ENCODE assay signal across 10 mouse cellular contexts in genomic region chr13:97959394-97959888, GRCm38 (mm10).
DNase-seq lines count a peak whose midpoint lies in the region; ATAC-seq and TF ChIP-seq lines count a peak whose summit lies in the region.
"Had no signal": no experiment of that assay in that cellular context is flagged by ENCODE, and none has a peak within 500 bp of the region (broad histone marks: within the 10 kb centered on the region; RNA-seq: fewer than 3 reads in every experiment).

No protein-coding gene starts in this region.

- peak overlapping the region; percentile 27 for H3K4me2 ChIP-seq in forebrain, postnatal 0 days (ENCODE audit: low read depth)
- H3K4me2 ChIP-seq in midbrain, embryonic 12.5 days (replicated peaks), result peak overlapping the region; percentile 39
- no peak overlapping the region for H3K4me2 ChIP-seq in intestine, embryonic 15.5 days (replicated peaks)
- H3K4me2 ChIP-seq in heart, embryonic 11.5 days, result no peak overlapping the region
- H3K4me2 ChIP-seq: embryonic facial prominence, embryonic 15.5 days had no signal

- in situ Hi-C loops in ES-E14 (cut with MboI; ENCODE audit: low sequenced_read_pairs in 2 of 2, unreplicated experiment in 2 of 2), result no loop called here

- peaks cover 10 to 11% of the 10 kb centered on the region in 2 experiments for H3K4me1 ChIP-seq in ES-E14 (ENCODE audit: control insufficient read depth in 2 of 2, insufficient read depth in 2 of 2, low read length in 2 of 2, poor library complexity in 1 of 2)
- H3K4me1 ChIP-seq in forebrain, postnatal 0 days (ENCODE audit: insufficient read depth), result peaks cover 14% of the 10 kb centered on the region
- H3K4me1 ChIP-seq in midbrain, embryonic 12.5 days, result peaks cover 30% of the 10 kb centered on the region
- H3K4me1 ChIP-seq in intestine, embryonic 15.5 days (replicated peaks), result peaks cover 5% of the 10 kb centered on the region; the same call in 1 of the 2 replicates
- H3K4me1 ChIP-seq in heart, embryonic 11.5 days (ENCODE audit: control insufficient read depth, insufficient read depth, low read length), result no peaks in the 10 kb centered on the region

- no peaks in the 10 kb centered on the region for H3K9me3 ChIP-seq in ES-E14 (ENCODE audit: control insufficient read depth, insufficient read depth, low read depth, low read length)
- no peaks in the 10 kb centered on the region for H3K9me3 ChIP-seq in forebrain, postnatal 0 days (ENCODE audit: low read length)
- H3K9me3 ChIP-seq in midbrain, embryonic 12.5 days, result no peaks in the 10 kb centered on the region
- no peaks in the 10 kb centered on the region for H3K9me3 ChIP-seq in intestine, embryonic 15.5 days
- H3K9me3 ChIP-seq in heart, embryonic 11.5 days (replicated peaks; ENCODE audit: control insufficient read depth, low read length), result no peaks in the 10 kb centered on the region
- H3K9me3 ChIP-seq: embryonic facial prominence, embryonic 15.5 days had no signal

- H3K36me3 ChIP-seq in ES-E14 (ENCODE audit: control insufficient read depth, insufficient read depth, low read length, poor library complexity, severe bottlenecking), result peaks cover 3% of the 10 kb centered on the region; the same call in 1 of the 2 replicates
- H3K36me3 ChIP-seq in forebrain, postnatal 0 days (ENCODE audit: insufficient read depth), result no peaks in the 10 kb centered on the region
- H3K36me3 ChIP-seq in midbrain, embryonic 12.5 days, result no peaks in the 10 kb centered on the region
- H3K36me3 ChIP-seq in intestine, embryonic 15.5 days, result no peaks in the 10 kb centered on the region
- H3K36me3 ChIP-seq in heart, embryonic 11.5 days (ENCODE audit: control insufficient read depth, insufficient read depth, low read length), result no peaks in the 10 kb centered on the region
- H3K36me3 ChIP-seq: embryonic facial prominence, embryonic 15.5 days had no signal

- ATAC-seq in forebrain, postnatal 0 days, result peak; percentile 77
- ATAC-seq in midbrain, embryonic 12.5 days (ENCODE audit: low FRiP score, low read depth), result peak; percentile 70
- no peak for ATAC-seq in intestine, embryonic 15.5 days
- no peak for ATAC-seq in heart, embryonic 11.5 days (replicated peaks; ENCODE audit: insufficient number of reproducible peaks, low FRiP score, low TSS enrichment)

- no peak for TF ChIP-seq CTCF in forebrain, postnatal 0 days (IDR thresholded peaks at IDR 0.05; ENCODE audit: low read depth)

- no peak overlapping the region for H3K4me3 ChIP-seq in ES-E14 (ENCODE audit: insufficient read depth in 1 of 2, low read depth in 1 of 2, low read length in 2 of 2, poor library complexity in 1 of 2, severe bottlenecking in 1 of 2)
- no peak overlapping the region for H3K4me3 ChIP-seq in forebrain, postnatal 0 days (ENCODE audit: low read depth, low read length)
- H3K4me3 ChIP-seq in midbrain, embryonic 12.5 days, result no peak overlapping the region
- H3K4me3 ChIP-seq in intestine, embryonic 15.5 days (replicated peaks), result no peak overlapping the region
- H3K4me3 ChIP-seq in heart, embryonic 11.5 days (ENCODE audit: low read depth, low read length), result no peak overlapping the region
- H3K4me3 ChIP-seq: embryonic facial prominence, embryonic 15.5 days had no signal

- no peak for DNase-seq in ES-E14 (ENCODE audit: low read depth, low spot score)
- peak; percentile 82 for DNase-seq in R1 (ENCODE audit: low read depth, low spot score)
- peak; percentile 73 for DNase-seq in forebrain, postnatal 0 days
- no peak for DNase-seq in urinary bladder, postnatal 4 days (ENCODE audit: low spot score in 2 of 2)
- DNase-seq: kidney, adult 18-20 months; thymus, postnatal 4 days had no signal

- H3K9ac ChIP-seq in ES-E14 (ENCODE audit: insufficient read depth, low read depth, low read length, poor library complexity, severe bottlenecking), result no peak overlapping the region
- H3K9ac ChIP-seq in forebrain, postnatal 0 days, result peak overlapping the region; percentile 36
- no peak overlapping the region for H3K9ac ChIP-seq in midbrain, embryonic 12.5 days (replicated peaks)
- no peak overlapping the region for H3K9ac ChIP-seq in intestine, embryonic 15.5 days
- no peak overlapping the region for H3K9ac ChIP-seq in heart, embryonic 11.5 days (ENCODE audit: low read depth, low read length)
- H3K9ac ChIP-seq: embryonic facial prominence, embryonic 15.5 days had no signal

- no peaks in the 10 kb centered on the region for H3K27me3 ChIP-seq in forebrain, postnatal 0 days (ENCODE audit: insufficient read depth, low read length)
- peaks cover 11% of the 10 kb centered on the region; the same call in 1 of the 2 replicates for H3K27me3 ChIP-seq in midbrain, embryonic 12.5 days
- H3K27me3 ChIP-seq in intestine, embryonic 15.5 days (replicated peaks), result no peaks in the 10 kb centered on the region
- H3K27me3 ChIP-seq in heart, embryonic 11.5 days (ENCODE audit: control insufficient read depth, insufficient read depth, low read length), result no peaks in the 10 kb centered on the region
- H3K27me3 ChIP-seq: embryonic facial prominence, embryonic 15.5 days had no signal

- H3K27ac ChIP-seq in ES-E14 (ENCODE audit: insufficient read depth, low read depth, low read length, poor library complexity, severe bottlenecking), result no peak overlapping the region; the same call in 1 of the 2 replicates
- H3K27ac ChIP-seq in forebrain, postnatal 0 days (ENCODE audit: low read depth, low read length), result peak overlapping the region; percentile 85
- no peak overlapping the region for H3K27ac ChIP-seq in midbrain, embryonic 12.5 days (replicated peaks)
- no peak overlapping the region for H3K27ac ChIP-seq in intestine, embryonic 15.5 days
- H3K27ac ChIP-seq in heart, embryonic 11.5 days (ENCODE audit: low read depth, low read length), result no peak overlapping the region
- H3K27ac ChIP-seq: embryonic facial prominence, embryonic 15.5 days had no signal

- WGBS in forebrain, postnatal 0 days, result 6% methylated on average over 7 of the region's 7 CpGs
- WGBS in midbrain, embryonic 12.5 days, result 9% methylated on average over 7 of the region's 7 CpGs
- WGBS in intestine, embryonic 15.5 days, result 50% methylated on average over 7 of the region's 7 CpGs
- 53% methylated on average over 7 of the region's 7 CpGs for WGBS in heart, embryonic 11.5 days (ENCODE audit: insufficient replicate concordance)

TF ChIP-seq in ES-E14, 5 proteins besides CTCF, POLR2A, EP300 and RAD21:
- TF ChIP-seq ZC3H11A (IDR thresholded peaks at IDR 0.05; ENCODE audit: borderline replicate concordance, low read depth, low read length) (no peak), ZNF384 (IDR thresholded peaks at IDR 0.05; ENCODE audit: low read depth, low read length) (peak; percentile 91), HCFC1 (IDR thresholded peaks at IDR 0.05; ENCODE audit: borderline replicate concordance, insufficient read depth, low read length) (no peak), CHD2 (IDR thresholded peaks at IDR 0.05; ENCODE audit: low read depth, low read length) (no peak), MAFK (IDR thresholded peaks at IDR 0.05; ENCODE audit: insufficient read depth, low read depth, low read length) (no peak)
TF ChIP-seq in ES-E14: peak in this region for 1.

Comparison
In these comparisons a context has a peak if more than half of its experiments do, and no peak if none do; other contexts are left out.
1. DNase-seq: peak in R1 (single experiment) and forebrain, postnatal 0 days (single experiment); none in ES-E14 (single experiment) and urinary bladder, postnatal 4 days (0 of 2).
2. ATAC-seq: peak in forebrain, postnatal 0 days (single experiment) and midbrain, embryonic 12.5 days (single experiment); none in intestine, embryonic 15.5 days (single experiment) and heart, embryonic 11.5 days (single experiment).
3. H3K4me2 ChIP-seq: peak in forebrain, postnatal 0 days (single experiment) and midbrain, embryonic 12.5 days (single experiment); none in intestine, embryonic 15.5 days (single experiment) and heart, embryonic 11.5 days (single experiment).